Mouse (Mus musculus) heart, adult 2 months (tissue): ENCODE data around the gene Fam208a. TPM values are rescaled to one million over a fixed set of nuclear protein-coding genes. Genes with fewer than 3 reads are reported as not detected.

Source experiments
- DNase-seq, 2 experiments: peaks; one replicate each; pipeline ENCODE4 v3.0.0; 2021
- H3K27ac ChIP-seq: fragments of 200-600 bp; 2 replicates; pipeline ENCODE4 v1.8.1; 2022
- H3K27me3 ChIP-seq: fragments of 200-500 bp; 2 replicates; pipeline ENCODE4 v1.6.1; 2012; ENCODE audit warnings: mild to moderate bottlenecking, low read length, inconsistent platforms, mixed read lengths; ENCODE audit not compliant: control insufficient read depth, insufficient read depth
- H3K36me3 ChIP-seq: fragments of 200-500 bp; 2 replicates; pipeline ENCODE4 v1.6.1; 2012; ENCODE audit warnings: low read length, inconsistent platforms; ENCODE audit not compliant: control insufficient read depth, insufficient read depth
- H3K4me1 ChIP-seq: fragments of 200-500 bp; 2 replicates; pipeline ENCODE4 v1.6.1; 2011; ENCODE audit warnings: low read length; ENCODE audit not compliant: control insufficient read depth, insufficient read depth
- H3K4me3 ChIP-seq: fragments of 200-600 bp; 2 replicates; pipeline ENCODE4 v1.8.1; 2022
- H3K79me2 ChIP-seq: fragments of 200-500 bp; replicated peaks from 2 replicates; pipeline ENCODE4 v1.6.1; 2012; ENCODE audit warnings: mild to moderate bottlenecking, inconsistent platforms, low read length, moderate library complexity, mixed read lengths; ENCODE audit not compliant: control insufficient read depth, insufficient read depth
- H3K9ac ChIP-seq: fragments of 200-500 bp; 2 replicates; pipeline ENCODE4 v1.6.1; 2012; ENCODE audit warnings: low read depth, mild to moderate bottlenecking, control low read depth, inconsistent platforms, low read length, mixed read lengths
- CTCF ChIP-seq: fragments of 200-600 bp; IDR thresholded peaks from 2 replicates; pipeline ENCODE4 v1.8.1; 2022; ENCODE audit warnings: antibody characterized with exemption, mild to moderate bottlenecking, moderate library complexity
- EP300 ChIP-seq: fragments of 200-500 bp; IDR thresholded peaks from 2 replicates; pipeline ENCODE4 v1.6.1; 2011; ENCODE audit warnings: low read depth, low read length, control low read depth; ENCODE audit not compliant: insufficient read depth
- POLR2A ChIP-seq: fragments of 200-500 bp; IDR thresholded peaks from 2 replicates; pipeline ENCODE4 v1.6.1; 2011; ENCODE audit warnings: mild to moderate bottlenecking, low read depth, low read length, control low read depth; ENCODE audit not compliant: insufficient read depth
- WGBS: fragments of 180-500 bp; shearing (Covaris S2); methylation state at CpG from one replicate; pipeline ENCODE4 v1.1.7; 2018; 5-methylcytosine and 5-hydroxymethylcytosine counted together
- intact Hi-C: fragments of 180-260 bp; cut with DNase I; formaldehyde crosslinking; loops from one replicate; pipeline ENCODE4 v1.15.1; 2025
- polyA plus RNA-seq: library from polyadenylated mRNA; depleted of rRNA; stranded (reverse); fragments of >200 nt; gene quantifications from 2 replicates; pipeline ENCODE4 v1.2.3, GENCODE M21; 2012
- total RNA-seq, 2 experiments: library from RNA; stranded (reverse); gene quantifications; 2 replicates each; pipeline ENCODE4 v1.2.3; 2021

Fam208a gene
- total and polyA plus RNA-seq, 3 experiments: 3.3 to 11.4 (median 9.8) TPM

GRCm38 (mm10) chr14:27436826-27437225, 8.2 kb downstream of the Fam208a start:
- no peaks in the 10 kb centered on the region for H3K79me2 ChIP-seq
- TF ChIP-seq CTCF (no peak), EP300 (no peak), POLR2A (no peak)
- H3K27ac ChIP-seq: no peak overlapping the region
- no peaks in the 10 kb centered on the region for H3K27me3 ChIP-seq
- WGBS: 89% methylated on average over 3 of the region's 3 CpGs
- H3K4me1 ChIP-seq: no peaks in the 10 kb centered on the region; the same call in 1 of the 2 replicates
- H3K36me3 ChIP-seq: peaks cover 17% of the 10 kb centered on the region
- no peak overlapping the region for H3K4me3 ChIP-seq
- no peak for DNase-seq
- H3K9ac ChIP-seq: no peak overlapping the region
- intact Hi-C loops: no loop called here

GRCm38 (mm10) chr14:27440921-27441320, 12.3 kb downstream of the Fam208a start:
- H3K9ac ChIP-seq: no peak overlapping the region
- DNase-seq: no peak
- TF ChIP-seq POLR2A (no peak), CTCF (peak; percentile 70)
- peaks cover 29% of the 10 kb centered on the region for H3K36me3 ChIP-seq
- 0 out of 2 replicates have a peak, but pooled peaks cover 2% of the 10 kb centered on the region for H3K4me1 ChIP-seq
- no peak overlapping the region for H3K27ac ChIP-seq
- H3K79me2 ChIP-seq: no peaks in the 10 kb centered on the region
- no peaks in the 10 kb centered on the region for H3K27me3 ChIP-seq
- intact Hi-C loops: no loop called here
- no peak overlapping the region for H3K4me3 ChIP-seq

- peaks cover 30% of the 10 kb centered on the region for H3K36me3 ChIP-seq
- peaks cover 3% of the 10 kb centered on the region; the same call in 1 of the 2 replicates for H3K4me1 ChIP-seq
- 45% methylated on average over 2 of the region's 2 CpGs for WGBS
- no peak overlapping the region for H3K9ac ChIP-seq
- H3K27ac ChIP-seq: no peak overlapping the region
- no peak overlapping the region for H3K4me3 ChIP-seq
- no peaks in the 10 kb centered on the region for H3K79me2 ChIP-seq
- DNase-seq: no peak
- TF ChIP-seq CTCF (no peak), EP300 (no peak), POLR2A (no peak)
- no peaks in the 10 kb centered on the region for H3K27me3 ChIP-seq
- intact Hi-C loops: no loop called here
These were observed 16.2 kb downstream of the Fam208a start for GRCm38 (mm10) chr14:27444851-27445281.

DNA sequence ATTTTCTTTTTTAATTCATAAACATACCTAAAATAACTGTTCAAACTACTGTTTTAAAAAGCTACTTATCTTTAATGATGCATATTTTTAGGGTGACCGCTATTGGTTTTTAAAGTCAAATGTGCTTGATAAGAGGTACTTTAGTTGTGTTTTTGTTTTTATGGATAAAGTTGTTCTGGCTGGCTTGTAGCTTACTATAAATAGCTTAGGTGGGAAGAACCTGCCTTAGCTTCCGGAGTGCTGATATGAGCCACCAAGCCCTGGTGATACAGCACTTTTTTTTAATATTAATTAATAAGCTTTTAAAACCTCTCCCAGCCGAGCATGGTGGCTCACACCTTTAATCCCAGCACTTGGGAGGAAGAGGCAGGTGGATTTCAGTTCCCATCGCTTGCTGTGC, 18.3 kb downstream of the Fam208a start:
- H3K79me2 ChIP-seq: no peaks in the 10 kb centered on the region
- no peak overlapping the region for H3K9ac ChIP-seq
- intact Hi-C loops: no loop called here
- no peaks in the 10 kb centered on the region for H3K27me3 ChIP-seq
- TF ChIP-seq POLR2A (no peak), CTCF (no peak), EP300 (no peak)
- H3K4me3 ChIP-seq: no peak overlapping the region
- 59% methylated on average over 4 of the region's 4 CpGs for WGBS
- H3K4me1 ChIP-seq: peaks cover 3% of the 10 kb centered on the region; the same call in 1 of the 2 replicates
- H3K36me3 ChIP-seq: peaks cover 28% of the 10 kb centered on the region
- no peak overlapping the region for H3K27ac ChIP-seq
- DNase-seq: no peak

DNA sequence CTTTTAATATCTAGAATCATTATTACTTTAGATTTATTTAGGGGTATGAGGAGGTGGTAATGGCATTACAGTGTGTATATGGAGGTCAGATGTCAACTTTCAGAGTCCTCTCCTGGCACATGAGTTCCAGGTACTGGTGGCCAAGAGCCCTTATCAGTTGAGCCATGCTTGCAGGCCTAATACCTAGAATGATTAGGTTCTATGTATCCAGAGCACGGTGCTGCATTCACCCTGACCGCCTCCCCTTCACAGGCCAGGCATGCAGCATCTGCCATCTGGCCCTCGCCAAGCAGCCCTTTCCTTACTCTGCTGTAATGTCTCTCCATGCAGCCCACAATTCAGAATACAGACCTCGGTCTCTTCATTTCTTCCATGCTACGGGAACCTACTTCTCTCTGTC, 62.8 kb downstream of the Fam208a start:
- WGBS: 89% methylated on average over 5 of the region's 5 CpGs
- TF ChIP-seq EP300 (no peak), CTCF (no peak), POLR2A (no peak)
- intact Hi-C loops: no loop called here
- H3K27ac ChIP-seq: no peak overlapping the region
- H3K36me3 ChIP-seq: no peaks in the 10 kb centered on the region; the same call in 1 of the 2 replicates
- H3K4me1 ChIP-seq: no peaks in the 10 kb centered on the region
- no peak for DNase-seq
- H3K9ac ChIP-seq: no peak overlapping the region
- no peaks in the 10 kb centered on the region for H3K27me3 ChIP-seq
- H3K79me2 ChIP-seq: no peaks in the 10 kb centered on the region
- no peak overlapping the region for H3K4me3 ChIP-seq

DNA sequence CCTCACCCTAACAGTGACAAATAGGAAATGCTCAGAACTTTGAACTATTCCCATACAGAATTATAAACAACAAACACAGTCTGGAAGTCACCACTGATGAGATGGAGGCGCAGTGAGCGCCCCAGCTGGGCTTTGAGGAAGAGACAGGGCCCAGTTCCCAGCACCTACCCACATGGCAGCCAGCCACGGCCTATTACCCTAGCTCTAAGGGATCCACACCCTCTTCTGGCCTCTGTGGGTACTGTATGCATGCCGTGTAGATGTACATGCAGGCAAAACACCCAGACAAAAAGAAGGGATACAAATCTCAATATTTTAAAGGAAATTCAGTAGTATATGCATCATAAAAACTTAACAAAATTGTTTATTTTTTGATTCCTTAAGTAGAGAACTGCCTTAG, 64.9 kb downstream of the Fam208a start:
- Histone ChIP-seq H3K9ac (no peak overlapping the region), H3K27me3 (no peaks in the 10 kb centered on the region), H3K79me2 (no peaks in the 10 kb centered on the region), H3K4me1 (no peaks in the 10 kb centered on the region), H3K27ac (no peak overlapping the region), H3K36me3 (no peaks in the 10 kb centered on the region; the same call in 1 of the 2 replicates), H3K4me3 (no peak overlapping the region)
- TF ChIP-seq CTCF: peak; percentile 23
- no peak for TF ChIP-seq EP300
- DNase-seq: no peak
- WGBS: 94% methylated on average over 4 of the region's 4 CpGs
- intact Hi-C loops: no loop called here
